Mouse (Mus musculus) gastrocnemius, postnatal 25 days (tissue): ENCODE data around the gene Wdfy4. TPM values are rescaled to one million over a fixed set of nuclear protein-coding genes. Genes with fewer than 3 reads are reported as not detected.

Experiments used
- DNase-seq: peaks from one replicate; pipeline ENCODE4 v3.0.0; 2022
- long read RNA-seq, 2 experiments: library from polyadenylated mRNA; stranded (forward); transcript quantifications; one replicate each; pipeline ENCODE4 v2.0.0; 2021
- total RNA-seq, 2 experiments: library from RNA; stranded (reverse); gene quantifications; 1 replicate in 1 of 2; 2 replicates in 1 of 2; pipeline ENCODE4 v1.2.3; 2021

Gene Wdfy4
- 1 to 10 TPM in 1 of 2 experiments, under 1 TPM in 1; 0.83 to 1.2 TPM for total RNA-seq
- long read RNA-seq, experiment 1: 0 reads
- long read RNA-seq, experiment 2: 0 reads

- DNase-seq: no peak
These were observed at the start of gene Wdfy4 for GRCm38 (mm10) chr14:33185068-33185800. TSS of gene Wdfy4 (minus strand) at chr14:33185508.

DNA sequence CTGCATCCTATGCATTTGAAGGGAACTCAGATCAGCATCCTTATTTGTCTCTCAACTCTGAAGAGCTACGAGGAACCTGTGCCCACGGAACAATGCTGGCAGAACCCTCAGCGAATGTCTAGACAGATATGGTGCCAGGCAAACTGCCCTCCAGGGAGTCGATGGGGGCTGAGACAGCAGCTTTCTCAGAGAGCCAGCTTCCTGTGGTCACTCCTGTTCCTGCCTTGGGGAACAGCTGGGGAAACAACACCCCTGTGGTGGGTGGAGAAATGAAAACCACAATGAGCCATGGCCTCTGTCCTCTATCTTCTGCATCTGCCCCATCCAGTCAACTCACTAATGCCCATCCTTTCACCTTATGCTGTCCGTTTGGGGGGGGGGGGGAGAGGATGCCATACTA lies 46.7 kb upstream of the Wdfy4 start:
- peak; percentile 39 for DNase-seq

- no peak for DNase-seq
These were observed 46.0 kb upstream of the Wdfy4 start for GRCm38 (mm10) chr14:33231311-33231710.

DNA sequence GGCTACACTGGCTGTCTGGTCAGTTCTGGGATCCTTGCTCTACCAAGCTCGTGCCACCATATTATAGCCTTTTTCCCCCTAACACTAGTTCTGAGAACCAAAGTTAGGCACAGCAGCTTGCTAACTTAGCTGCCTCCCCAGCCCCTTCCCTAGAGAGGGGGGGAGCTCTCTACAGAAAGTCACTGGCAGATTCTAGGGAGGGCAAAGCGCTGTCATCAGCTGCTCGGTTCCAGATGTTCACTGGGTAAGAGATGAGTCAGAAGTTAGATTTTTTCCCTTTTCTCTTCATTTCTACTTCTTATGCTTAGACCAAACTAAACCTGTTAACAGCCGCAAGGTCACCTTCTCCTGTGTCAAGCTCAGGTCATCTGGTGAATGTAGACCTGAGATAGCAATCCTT lies 45.4 kb upstream of the Wdfy4 start:
- DNase-seq: no peak

- DNase-seq: no peak
These were observed 39.9 kb upstream of the Wdfy4 start for GRCm38 (mm10) chr14:33225235-33225634.

- DNase-seq: no peak
These were observed 31.3 kb upstream of the Wdfy4 start for GRCm38 (mm10) chr14:33216343-33217208.

GRCm38 (mm10) chr14:33215163-33215562 lies 29.9 kb upstream of the Wdfy4 start:
- no peak for DNase-seq

DNA sequence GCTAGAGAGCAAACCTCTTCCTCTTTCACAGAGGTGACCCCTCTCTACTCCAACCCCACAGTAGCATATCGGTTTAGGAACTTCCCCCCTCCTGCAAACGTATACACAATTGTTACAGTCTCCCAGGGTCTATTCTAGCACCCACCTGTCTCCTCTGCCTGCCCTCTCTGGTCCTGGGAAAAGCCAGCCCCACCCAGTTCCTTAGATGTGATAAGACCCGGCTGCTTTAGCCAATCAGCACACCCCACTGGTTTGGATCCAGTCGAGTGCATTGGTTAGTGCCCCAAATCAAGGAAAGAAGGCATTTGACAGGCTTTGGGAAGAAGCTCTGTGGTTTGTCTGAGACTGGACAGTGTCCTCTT lies 29.4 kb upstream of the Wdfy4 start:
- no peak for DNase-seq

DNA sequence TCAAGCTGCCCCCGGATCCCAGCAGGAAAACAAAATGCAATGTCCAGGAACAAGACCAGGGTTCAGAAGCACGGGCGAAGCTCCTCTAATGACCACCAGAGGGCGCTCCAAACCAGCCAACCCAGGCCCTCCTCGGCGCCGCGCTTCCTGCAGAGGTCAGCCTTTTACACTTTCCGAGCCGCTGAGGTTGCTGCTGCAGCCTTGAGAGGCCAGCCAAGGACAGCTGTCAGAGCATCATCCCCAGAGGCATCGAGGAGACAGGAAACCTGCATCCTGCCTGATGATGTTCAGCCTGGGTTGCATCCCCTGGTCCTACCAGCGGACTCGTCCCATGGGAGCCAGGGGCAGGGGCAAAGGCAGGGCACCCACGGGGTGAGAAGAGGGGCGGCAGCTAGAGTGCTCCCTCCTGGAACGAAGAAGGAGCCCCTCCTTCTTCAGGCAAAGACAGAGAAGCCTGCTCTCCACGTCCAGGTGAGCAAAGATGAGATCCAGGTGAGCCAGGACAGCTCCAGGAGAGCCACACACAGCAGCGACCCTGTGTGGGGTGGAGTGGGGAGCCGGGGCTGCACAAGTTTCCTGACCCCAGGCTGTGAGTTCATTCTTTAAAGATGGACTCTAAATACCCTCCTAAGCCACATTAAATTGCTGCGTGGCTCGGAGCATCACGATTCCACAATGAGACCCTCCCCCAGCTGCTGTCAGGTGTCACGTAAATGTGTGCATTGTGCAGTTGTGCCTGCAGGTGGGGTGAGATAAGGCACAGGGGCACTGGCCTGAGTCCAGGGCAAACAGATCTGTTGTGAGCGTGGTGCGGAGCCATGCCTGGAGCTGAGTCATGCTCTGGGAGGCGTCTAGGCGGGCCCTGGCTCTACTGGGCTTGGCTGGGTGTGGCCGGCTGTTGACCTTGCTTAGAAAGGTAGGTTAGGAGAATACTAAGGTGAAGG lies 28.8 kb upstream of the Wdfy4 start, which contains the start of gene Arhgap22:
Gene Arhgap22, plus strand, starts transcription at position 204 of the 944 bp plus-strand sequence.
- peak; percentile 74 for DNase-seq

DNA sequence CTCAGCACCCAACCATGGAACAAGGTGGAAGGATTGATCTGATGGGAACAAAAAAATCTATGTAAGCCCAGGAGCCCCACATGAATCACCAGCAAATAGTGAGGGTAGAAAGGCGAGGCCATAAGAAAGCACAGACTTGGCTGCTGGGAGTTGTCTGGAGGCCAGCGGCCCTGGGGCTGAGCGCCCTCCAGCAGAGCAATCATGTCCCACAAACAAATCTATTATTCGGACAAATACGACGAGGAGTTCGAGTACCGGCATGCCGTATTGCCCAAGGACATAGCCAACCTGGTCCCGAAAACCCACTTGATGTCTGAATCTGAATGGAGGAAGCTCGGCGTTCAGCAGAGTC lies 27.6 kb upstream of the Wdfy4 start:
- DNase-seq: no peak

DNA sequence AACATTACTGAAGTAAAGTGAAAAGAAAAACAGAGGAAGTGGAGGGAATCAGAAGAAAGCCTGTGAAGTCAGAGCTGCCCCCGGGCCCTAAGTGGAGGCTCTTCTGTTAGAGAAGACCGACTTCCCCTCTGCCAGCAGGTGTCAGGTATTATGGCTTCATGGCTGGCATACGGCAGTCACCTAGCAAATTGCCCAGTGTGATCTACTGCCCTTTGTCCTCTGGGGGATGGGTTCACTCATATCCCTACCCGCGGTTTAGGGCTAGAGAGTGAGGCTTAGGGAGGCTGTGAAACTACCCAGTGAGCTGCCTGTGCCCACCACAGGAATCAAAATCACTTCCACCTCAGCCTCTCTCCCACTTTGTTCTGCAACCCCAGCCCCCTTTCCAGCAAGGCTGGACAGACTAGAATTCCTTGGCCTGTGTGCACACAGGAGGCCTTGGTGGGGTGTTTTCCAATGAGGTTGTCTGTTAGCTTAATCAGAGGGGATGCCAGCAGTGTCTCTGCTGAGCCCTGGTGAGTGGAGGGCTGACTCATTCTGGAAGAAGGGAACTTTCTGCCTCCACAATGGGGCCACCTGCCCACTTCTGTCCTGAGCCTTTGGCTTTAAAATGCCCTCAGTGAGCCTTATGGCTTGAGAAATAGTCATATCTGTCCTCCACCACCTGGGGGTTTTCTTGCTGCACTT lies 27.1 kb upstream of the Wdfy4 start:
- no peak for DNase-seq

- no peak for DNase-seq
These were observed 25.5 kb upstream of the Wdfy4 start for GRCm38 (mm10) chr14:33210806-33211205.

DNA sequence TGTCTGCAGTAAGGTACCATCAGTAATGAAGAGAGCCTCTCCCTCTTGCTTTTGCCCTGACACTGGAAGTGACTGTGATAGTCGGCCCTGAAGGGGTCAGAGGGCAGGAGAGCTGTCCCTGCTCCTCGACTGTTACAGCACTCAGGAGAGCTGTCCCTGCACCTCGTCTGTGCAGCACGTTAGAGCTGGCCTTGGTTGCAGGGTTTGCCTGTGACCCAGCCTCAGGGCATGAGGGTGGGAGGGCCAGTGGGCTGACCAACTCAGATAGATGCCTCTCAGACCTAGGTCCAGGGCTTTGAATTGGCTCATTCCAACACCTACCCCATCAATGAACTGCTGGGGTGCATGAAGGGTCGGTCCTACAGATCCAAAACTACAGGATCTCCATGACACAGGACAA lies 23.0 kb upstream of the Wdfy4 start:
- no peak for DNase-seq

GRCm38 (mm10) chr14:33207011-33207410 lies 21.7 kb upstream of the Wdfy4 start:
- no peak for DNase-seq

GRCm38 (mm10) chr14:33205280-33205965 lies 20.1 kb upstream of the Wdfy4 start:
- DNase-seq: no peak

DNA sequence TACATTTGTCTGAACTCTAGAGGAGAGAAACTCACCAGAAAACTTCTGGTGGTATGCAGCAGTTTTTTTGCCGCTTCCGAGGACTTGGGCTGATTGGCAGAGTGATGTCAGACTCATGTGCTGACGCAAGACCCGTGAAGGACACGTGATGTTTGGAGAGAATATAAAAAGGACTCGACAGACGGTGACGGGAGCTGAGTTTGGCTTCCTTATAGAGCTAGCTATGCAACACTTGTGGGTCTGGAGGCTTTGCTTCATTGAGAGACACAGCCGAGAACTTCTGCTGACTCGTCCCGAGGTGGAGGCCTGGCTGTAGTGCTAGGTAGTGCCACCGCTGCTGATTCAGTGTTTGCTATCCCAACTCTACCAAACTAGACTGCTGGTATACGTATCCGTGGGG lies 18.5 kb upstream of the Wdfy4 start:
- no peak for DNase-seq

- no peak for DNase-seq
These were observed 17.6 kb upstream of the Wdfy4 start for GRCm38 (mm10) chr14:33202885-33203284.

- DNase-seq: no peak
These were observed 16.9 kb upstream of the Wdfy4 start for GRCm38 (mm10) chr14:33202161-33202560.

GRCm38 (mm10) chr14:33194241-33194640 lies 8.9 kb upstream of the Wdfy4 start:
- no peak for DNase-seq

- DNase-seq: no peak
These were observed 8.5 kb upstream of the Wdfy4 start for GRCm38 (mm10) chr14:33193762-33194161.

GRCm38 (mm10) chr14:33190646-33191045 lies 5.3 kb upstream of the Wdfy4 start:
- no peak for DNase-seq
